Mouse (Mus musculus) MEL (cell line): Measurements from ENCODE around the gene Kbtbd12. TPM values are rescaled to one million over a fixed set of nuclear protein-coding genes. Genes with fewer than 3 reads are reported as not detected.

Source experiments
- DNase-seq: peaks from one replicate; pipeline ENCODE4 v3.0.0; 2011; ENCODE audit warnings: low read depth, low spot score
- H3K27ac ChIP-seq: 2 replicates; pipeline ENCODE4 v1.5.1; 2012; ENCODE audit warnings: low read depth, mild to moderate bottlenecking, control low read depth, low read length, moderate library complexity; ENCODE audit not compliant: control insufficient read depth
- H3K27me3 ChIP-seq, 2 experiments: fragments of 150-350 bp in 1 of 2; sonication (generic) in 1 of 2; 2 replicates each; pipeline ENCODE4 v1.6.1; 2012; ENCODE audit warnings: low read length in 2 of 2, mild to moderate bottlenecking in 2 of 2, improper control_type of control experiment in 1 of 2, moderate library complexity in 1 of 2; ENCODE audit not compliant: insufficient read depth in 2 of 2, control insufficient read depth in 1 of 2
- H3K36me3 ChIP-seq, 2 experiments: 2 replicates each; pipeline ENCODE4 v1.6.1; 2012 to 2014; ENCODE audit warnings: low read length in 2 of 2, improper control_type of control experiment in 1 of 2, inconsistent platforms in 1 of 2, mild to moderate bottlenecking in 1 of 2; ENCODE audit not compliant: insufficient read depth in 2 of 2, control insufficient read depth in 1 of 2
- H3K4me1 ChIP-seq, 2 experiments: fragments of 150-350 bp in 1 of 2; sonication (generic) in 1 of 2; 2 replicates each; pipeline ENCODE4 v1.6.1; 2012; ENCODE audit warnings: low read length in 2 of 2, improper control_type of control experiment in 1 of 2, mild to moderate bottlenecking in 1 of 2; ENCODE audit not compliant: insufficient read depth in 2 of 2, control insufficient read depth in 1 of 2
- H3K4me3 ChIP-seq, 2 experiments: fragments of 150-350 bp in 1 of 2; sonication (generic) in 1 of 2; 2 replicates each; pipeline ENCODE4 v1.5.1; 2012; ENCODE audit warnings: low read depth in 2 of 2, low read length in 2 of 2, mild to moderate bottlenecking in 2 of 2, moderate library complexity in 2 of 2, control low read depth in 1 of 2, improper control_type of control experiment in 1 of 2; ENCODE audit not compliant: control insufficient read depth in 1 of 2, insufficient read depth in 1 of 2
- H3K79me2 ChIP-seq: 2 replicates; pipeline ENCODE4 v1.6.1; 2012; ENCODE audit warnings: mild to moderate bottlenecking, low read length, moderate library complexity; ENCODE audit not compliant: control insufficient read depth, poor library complexity, insufficient read depth
- H3K9ac ChIP-seq: 2 replicates; pipeline ENCODE4 v1.6.1; 2012; ENCODE audit warnings: low read depth, mild to moderate bottlenecking, control low read depth, low read length, moderate library complexity; ENCODE audit not compliant: control insufficient read depth, poor library complexity, severe bottlenecking
- H3K9me3 ChIP-seq: fragments of 150-350 bp; sonication (generic); replicated peaks from 2 replicates; pipeline ENCODE4 v1.6.1; 2012; ENCODE audit warnings: mild to moderate bottlenecking, low read length, improper control_type of control experiment, moderate library complexity; ENCODE audit not compliant: insufficient read depth
- CHD2 ChIP-seq: IDR thresholded peaks from 2 replicates; pipeline ENCODE4 v1.6.1; 2011; ENCODE audit warnings: low read length, improper control_type of control experiment
- CTCF ChIP-seq, 3 experiments: IDR thresholded peaks in 2 of 3; conservative IDR thresholded peaks in 1 of 3; 2 replicates each; pipeline ENCODE4 v1.5.1; 2011 to 2012; ENCODE audit warnings: low read length in 3 of 3, low read depth in 2 of 3, mild to moderate bottlenecking in 2 of 3, improper control_type of control experiment in 1 of 3, inconsistent platforms in 1 of 3, mixed read lengths in 1 of 3, moderate library complexity in 1 of 3; ENCODE audit not compliant: control insufficient read depth in 1 of 3, insufficient read depth in 1 of 3, poor library complexity in 1 of 3, severe bottlenecking in 1 of 3
- E2F4 ChIP-seq: IDR thresholded peaks from 2 replicates; pipeline ENCODE4 v1.6.1; 2011; ENCODE audit warnings: low read depth, low read length, improper control_type of control experiment, borderline replicate concordance
- ELF1 ChIP-seq: IDR thresholded peaks from 2 replicates; pipeline ENCODE4 v1.6.1; 2014; ENCODE audit warnings: low read depth, mild to moderate bottlenecking, inconsistent platforms, low read length, improper control_type of control experiment, moderate library complexity
- EP300 ChIP-seq, 2 experiments: IDR thresholded peaks; 2 replicates each; pipeline ENCODE4 v1.6.1; 2011; ENCODE audit warnings: improper control_type of control experiment in 2 of 2, low read length in 2 of 2, low read depth in 1 of 2, mild to moderate bottlenecking in 1 of 2
- GABPA ChIP-seq: IDR thresholded peaks from 2 replicates; pipeline ENCODE4 v1.6.1; 2012; ENCODE audit warnings: low read depth, mild to moderate bottlenecking, inconsistent platforms, low read length, improper control_type of control experiment, moderate library complexity
- JUND ChIP-seq: IDR thresholded peaks from 2 replicates; pipeline ENCODE4 v1.6.1; 2011; ENCODE audit warnings: low read depth, mild to moderate bottlenecking, improper control_type of control experiment, low read length
- MAX ChIP-seq: IDR thresholded peaks from 2 replicates; pipeline ENCODE4 v1.6.1; 2011; ENCODE audit warnings: low read length, improper control_type of control experiment
- MAZ ChIP-seq: IDR thresholded peaks from 2 replicates; pipeline ENCODE4 v1.6.1; 2012; ENCODE audit warnings: low read depth, mild to moderate bottlenecking, inconsistent platforms, low read length, improper control_type of control experiment
- MXI1 ChIP-seq: IDR thresholded peaks from 2 replicates; pipeline ENCODE4 v1.6.1; 2011; ENCODE audit warnings: mild to moderate bottlenecking, low read depth, low read length, improper control_type of control experiment
- MYB ChIP-seq: IDR thresholded peaks from 2 replicates; pipeline ENCODE4 v1.6.1; 2011; ENCODE audit warnings: mild to moderate bottlenecking, low read depth, low read length, improper control_type of control experiment
- MYC ChIP-seq: IDR thresholded peaks from 2 replicates; pipeline ENCODE4 v1.6.1; 2011; ENCODE audit warnings: low read depth, mild to moderate bottlenecking, low read length, improper control_type of control experiment, moderate library complexity
- POLR2A ChIP-seq, 2 experiments: IDR thresholded peaks; 2 replicates each; pipeline ENCODE4 v1.6.1; 2011 to 2012; ENCODE audit warnings: low read length in 2 of 2, mild to moderate bottlenecking in 2 of 2, control low read depth in 1 of 2, improper control_type of control experiment in 1 of 2, low read depth in 1 of 2, moderate library complexity in 1 of 2; ENCODE audit not compliant: control insufficient read depth in 1 of 2, insufficient read depth in 1 of 2, poor library complexity in 1 of 2
- POLR2AphosphoS2 ChIP-seq: IDR thresholded peaks from 2 replicates; pipeline ENCODE4 v1.6.1; 2011; ENCODE audit warnings: low read length, improper control_type of control experiment
- POLR2AphosphoS5 ChIP-seq: IDR thresholded peaks from 2 replicates; pipeline ENCODE4 v1.6.1; 2012; ENCODE audit warnings: low read depth, borderline replicate concordance, mild to moderate bottlenecking, inconsistent platforms, low read length, moderate library complexity, mixed read lengths
- RAD21 ChIP-seq: IDR thresholded peaks from 2 replicates; pipeline ENCODE4 v1.6.1; 2011; ENCODE audit warnings: mild to moderate bottlenecking, low read depth, low read length, improper control_type of control experiment
- TAL1 ChIP-seq: IDR thresholded peaks from 2 replicates; pipeline ENCODE4 v1.6.1; 2012; ENCODE audit warnings: mild to moderate bottlenecking, inconsistent platforms, low read length, moderate library complexity, mixed read lengths
- TBP ChIP-seq: IDR thresholded peaks from 2 replicates; pipeline ENCODE4 v1.8.0; 2011; ENCODE audit warnings: low read depth, low read length, improper control_type of control experiment
- TCF12 ChIP-seq: IDR thresholded peaks from 2 replicates; pipeline ENCODE4 v1.6.1; 2014; ENCODE audit warnings: low read depth, mild to moderate bottlenecking, inconsistent platforms, low read length, improper control_type of control experiment, moderate library complexity
- USF1 ChIP-seq: IDR thresholded peaks from 2 replicates; pipeline ENCODE4 v1.6.1; 2014; ENCODE audit warnings: low read depth, mild to moderate bottlenecking, inconsistent platforms, low read length, improper control_type of control experiment, moderate library complexity
- USF2 ChIP-seq, 2 experiments: IDR thresholded peaks; 2 replicates each; pipeline ENCODE4 v1.6.1; 2011 to 2012; ENCODE audit warnings: improper control_type of control experiment in 2 of 2, low read length in 2 of 2, borderline replicate concordance in 1 of 2, inconsistent platforms in 1 of 2, low read depth in 1 of 2, mild to moderate bottlenecking in 1 of 2; ENCODE audit not compliant: insufficient read depth in 1 of 2
- ZKSCAN1 ChIP-seq: IDR thresholded peaks from 2 replicates; pipeline ENCODE4 v1.6.1; 2012; ENCODE audit warnings: low read depth, mild to moderate bottlenecking, inconsistent platforms, low read length, improper control_type of control experiment, moderate library complexity
- ZMIZ1 ChIP-seq: IDR thresholded peaks from 2 replicates; pipeline ENCODE4 v1.6.1; 2012; ENCODE audit warnings: low read depth, mild to moderate bottlenecking, inconsistent platforms, low read length, improper control_type of control experiment, moderate library complexity
- polyA plus RNA-seq, 2 experiments: library from polyadenylated mRNA; stranded (reverse) in 1 of 2; unstranded in 1 of 2; fragments of >175 nt in 1 of 2; fragments of >200 nt in 1 of 2; gene quantifications; 2 replicates each; pipeline versions ENCODE4 v1.2.1 to v1.2.4; 2012; ENCODE audit warnings: low replicate concordance in 2 of 2, low read depth in 1 of 2; ENCODE audit not compliant: insufficient read length in 2 of 2, insufficient read depth in 1 of 2, missing spikeins in 1 of 2
- total RNA-seq: library from RNA; depleted of rRNA; stranded (reverse); fragments of 300-350 nt; gene quantifications from 2 replicates; pipeline ENCODE4 v1.2.3, GENCODE M21; 2012

Gene Kbtbd12
- total and polyA plus RNA-seq, 3 experiments: 0.04 TPM; not detected in 2

- Histone ChIP-seq H3K79me2 (no peaks in the 10 kb centered on the region), H3K9me3 (no peaks in the 10 kb centered on the region), H3K27me3 (peaks cover 5 to 20% of the 10 kb centered on the region in 2 experiments), H3K4me3 (no peak overlapping the region), H3K27ac (no peak overlapping the region), H3K4me1 (no peaks in the 10 kb centered on the region), H3K9ac (no peak overlapping the region), H3K36me3 (no peaks in the 10 kb centered on the region)
- no peak for DNase-seq
- TF ChIP-seq MAX (no peak), GABPA (no peak), POLR2AphosphoS2 (no peak), RAD21 (no peak), TBP (no peak), POLR2A (IDR thresholded peaks at IDR 0.05; ENCODE audit: control insufficient read depth in 1 of 2, insufficient read depth in 1 of 2, low read depth in 1 of 2, low read length in 2 of 2, poor library complexity in 1 of 2) (no peak), MYB (no peak), USF2 (IDR thresholded peaks at IDR 0.05; ENCODE audit: borderline replicate concordance in 1 of 2, insufficient read depth in 1 of 2, low read depth in 1 of 2, low read length in 2 of 2) (no peak), MYC (no peak)
Measured at GRCm38 (mm10) chr6:88592367-88592766, 45.4 kb downstream of the Kbtbd12 start.

- Histone ChIP-seq H3K4me1 (no peaks in the 10 kb centered on the region), H3K79me2 (no peaks in the 10 kb centered on the region), H3K4me3 (no peak overlapping the region), H3K27me3 (peaks cover 4 to 24% of the 10 kb centered on the region in 2 experiments), H3K36me3 (no peaks in the 10 kb centered on the region), H3K9ac (no peak overlapping the region), H3K27ac (no peak overlapping the region), H3K9me3 (no peaks in the 10 kb centered on the region)
- no peak for DNase-seq
- TF ChIP-seq CTCF (IDR thresholded peaks at IDR 0.05 in 2 of 3, conservative IDR thresholded peaks at IDR 0.05 in 1 of 3; ENCODE audit: control insufficient read depth in 1 of 3, insufficient read depth in 1 of 3, low read depth in 2 of 3, low read length in 3 of 3, poor library complexity in 1 of 3, severe bottlenecking in 1 of 3): no peak
- no peak for TF ChIP-seq EP300 (IDR thresholded peaks at IDR 0.05; ENCODE audit: low read depth in 1 of 2, low read length in 2 of 2)
- TF ChIP-seq ELF1: no peak
- no peak for TF ChIP-seq GABPA
- no peak for TF ChIP-seq ZMIZ1
- TF ChIP-seq TAL1: no peak
- TF ChIP-seq MAZ: no peak
- no peak for TF ChIP-seq ZKSCAN1
- no peak for TF ChIP-seq E2F4
- no peak for TF ChIP-seq TCF12
- TF ChIP-seq JUND: no peak
- no peak for TF ChIP-seq MXI1
- TF ChIP-seq POLR2A (IDR thresholded peaks at IDR 0.05; ENCODE audit: control insufficient read depth in 1 of 2, insufficient read depth in 1 of 2, low read depth in 1 of 2, low read length in 2 of 2, poor library complexity in 1 of 2): no peak
- TF ChIP-seq POLR2AphosphoS5: no peak
- no peak for TF ChIP-seq CHD2
- no peak for TF ChIP-seq USF1
Measured at GRCm38 (mm10) chr6:88590231-88590630, 47.5 kb downstream of the Kbtbd12 start.
